Mouse (Mus musculus): ENCODE data around the gene Rfx1.

The Rfx1 gene

GRCm38 (mm10) chr8:84066291-84066930 is at the start of gene Rfx1:
TSS of gene Rfx1 (plus strand) at chr8:84066834.
- DNase-seq: peak; percentile 99

DNA sequence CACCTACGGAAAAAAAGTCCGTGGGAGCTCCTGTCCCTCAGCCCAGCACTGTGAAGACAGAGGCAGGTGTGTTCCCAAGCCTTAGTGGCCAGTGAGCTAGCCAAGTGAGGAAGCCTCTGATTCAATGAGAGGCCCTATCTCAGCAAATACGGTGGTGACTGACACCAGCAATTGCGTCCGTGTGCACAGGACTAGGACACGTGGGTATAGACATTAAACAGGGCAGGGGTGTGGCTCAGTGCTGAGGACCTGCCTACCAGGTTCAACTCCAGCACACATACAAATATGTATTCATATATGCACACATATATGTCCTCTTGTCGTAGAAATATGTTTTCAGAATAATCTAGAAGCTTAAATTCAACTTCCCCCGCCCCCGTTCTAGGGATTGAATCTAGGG is 46.9 kb upstream of the Rfx1 start:
- DNase-seq: no peak

- no peak for DNase-seq
Measured at GRCm38 (mm10) chr8:84021096-84021495, 45.5 kb upstream of the Rfx1 start, which contains the start of gene Palm3. TSS of gene Palm3 (plus strand) at chr8:84021471.

GRCm38 (mm10) chr8:84021569-84021968 is 45.1 kb upstream of the Rfx1 start:
- DNase-seq: no peak

GRCm38 (mm10) chr8:84023085-84023484 is 43.5 kb upstream of the Rfx1 start:
- no peak for DNase-seq

- no peak for DNase-seq
Measured at GRCm38 (mm10) chr8:84023631-84024030, 43.0 kb upstream of the Rfx1 start.

GRCm38 (mm10) chr8:84024171-84024570 is 42.5 kb upstream of the Rfx1 start:
- peak; percentile 78 for DNase-seq

GRCm38 (mm10) chr8:84025863-84026262 is 40.8 kb upstream of the Rfx1 start:
- DNase-seq: peak; percentile 88

DNA sequence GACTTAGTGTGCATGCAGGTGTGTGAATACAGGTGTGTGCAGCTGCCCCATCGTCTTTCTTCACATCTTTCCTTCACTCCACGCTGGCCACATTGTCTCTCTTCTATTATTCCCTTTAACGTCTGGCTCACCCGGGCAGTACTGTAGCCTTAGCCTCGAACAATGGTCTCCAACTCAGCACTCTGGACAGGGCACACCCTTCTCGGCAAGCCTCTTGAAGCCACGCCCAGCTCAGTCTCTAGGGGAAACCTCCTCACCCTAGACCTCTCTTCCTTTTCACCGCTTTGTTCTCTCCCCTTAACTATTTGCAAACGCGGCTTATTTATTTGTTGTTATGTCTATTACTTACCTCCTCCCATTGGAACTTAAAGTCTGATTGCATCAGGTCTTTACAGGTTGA is 39.2 kb upstream of the Rfx1 start:
- DNase-seq: no peak

- DNase-seq: no peak
Measured at GRCm38 (mm10) chr8:84029272-84029671, 37.4 kb upstream of the Rfx1 start.

- no peak for DNase-seq
Measured at GRCm38 (mm10) chr8:84032777-84033176, 33.9 kb upstream of the Rfx1 start.

GRCm38 (mm10) chr8:84038015-84038414 is 28.6 kb upstream of the Rfx1 start:
- DNase-seq: no peak

DNA sequence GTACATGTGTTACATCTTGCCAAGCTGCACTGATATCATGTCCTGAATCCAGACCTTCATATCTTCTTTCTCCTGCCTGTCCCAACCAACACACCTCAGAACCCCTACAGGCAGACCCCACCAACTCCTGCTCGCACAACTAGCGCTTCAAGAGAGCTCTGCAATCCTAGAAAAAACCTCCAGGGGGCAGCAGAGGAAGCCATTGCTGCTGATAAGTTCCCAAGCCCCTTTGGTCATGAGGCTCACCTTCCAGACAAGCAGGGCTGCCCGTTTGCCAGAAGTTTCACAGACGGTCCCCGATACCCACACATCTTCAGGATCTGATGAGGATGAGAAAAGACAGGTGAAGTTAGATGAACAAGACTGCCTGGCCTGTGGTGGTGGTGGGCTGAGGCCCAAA is 27.6 kb upstream of the Rfx1 start:
- peak; percentile 87 for DNase-seq

DNA sequence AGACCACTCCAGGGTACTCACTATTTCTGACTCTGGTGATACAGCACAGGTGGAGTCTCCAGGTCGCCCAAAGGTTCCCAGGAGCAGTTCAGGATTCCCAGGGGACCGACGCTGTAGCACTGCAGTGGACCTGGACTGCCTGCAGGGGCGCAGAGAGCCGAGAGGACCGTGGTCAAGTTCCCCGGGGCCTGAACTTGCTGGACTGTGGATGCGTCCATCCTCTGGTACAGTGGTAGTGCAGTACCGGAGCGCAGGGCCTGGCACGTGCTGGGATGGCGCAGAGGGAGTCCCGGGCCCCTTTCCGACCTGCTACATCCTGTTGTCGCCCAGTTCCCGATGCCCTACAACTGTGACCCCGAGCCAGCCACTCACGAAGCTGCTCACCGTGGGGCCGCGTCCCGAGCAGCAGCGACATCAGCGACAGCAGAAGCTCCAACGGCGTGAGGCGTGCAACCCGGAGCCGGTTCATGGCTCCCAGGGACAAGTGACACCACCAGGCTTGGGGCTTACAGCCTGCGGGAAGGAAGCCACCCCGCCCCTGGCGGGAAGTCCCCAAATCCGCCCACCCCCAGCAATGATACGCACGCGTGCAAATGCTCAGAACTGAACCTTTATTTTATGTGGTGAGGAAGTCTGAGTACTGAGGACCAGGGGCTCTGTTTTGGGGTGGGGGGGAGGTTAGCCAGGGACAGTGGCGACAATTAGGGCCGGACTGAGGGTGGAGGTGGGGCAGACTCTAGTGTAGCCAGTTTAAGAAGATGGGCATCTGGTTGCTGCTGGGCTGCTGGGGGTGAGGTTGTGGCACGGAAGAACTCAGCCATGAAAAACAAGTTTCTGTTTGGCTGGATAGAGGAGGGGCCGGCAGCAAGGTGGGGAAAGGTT is 24.3 kb upstream of the Rfx1 start, which contains the start of gene Il27ra:
TSS of gene Il27ra (minus strand) at position 524 of the 882 bp plus-strand sequence.
- peak; percentile 85 for DNase-seq

- DNase-seq: no peak
Measured at GRCm38 (mm10) chr8:84042948-84043342, 23.7 kb upstream of the Rfx1 start.

GRCm38 (mm10) chr8:84044103-84044502 is 22.5 kb upstream of the Rfx1 start:
- DNase-seq: no peak

- DNase-seq: no peak
Measured at GRCm38 (mm10) chr8:84044900-84045299, 21.7 kb upstream of the Rfx1 start, which contains the start of gene Rln3. TSS of gene Rln3 (minus strand) at chr8:84045000.

DNA sequence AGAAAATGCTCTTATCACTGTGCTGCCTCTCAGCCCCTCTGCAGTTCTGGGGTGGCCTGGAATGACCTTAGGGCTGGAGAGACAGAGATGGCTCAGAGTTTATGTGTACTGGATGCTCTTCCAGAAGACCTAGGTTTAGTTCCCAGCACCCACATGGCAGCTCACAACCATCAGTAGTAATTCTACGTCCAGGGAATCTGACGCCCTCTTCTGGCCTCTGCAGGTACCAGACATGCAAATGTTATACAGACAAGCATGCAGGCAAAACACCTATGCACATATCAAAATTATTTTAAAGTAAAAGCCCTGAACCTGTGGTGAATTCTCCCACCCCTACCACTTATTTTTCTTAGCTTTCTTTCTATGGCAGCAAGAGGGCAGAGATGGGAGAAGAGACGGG is 20.1 kb upstream of the Rfx1 start:
- no peak for DNase-seq

GRCm38 (mm10) chr8:84048171-84048570 is 18.5 kb upstream of the Rfx1 start:
- no peak for DNase-seq

GRCm38 (mm10) chr8:84052746-84053145 is 13.9 kb upstream of the Rfx1 start:
- DNase-seq: no peak

DNA sequence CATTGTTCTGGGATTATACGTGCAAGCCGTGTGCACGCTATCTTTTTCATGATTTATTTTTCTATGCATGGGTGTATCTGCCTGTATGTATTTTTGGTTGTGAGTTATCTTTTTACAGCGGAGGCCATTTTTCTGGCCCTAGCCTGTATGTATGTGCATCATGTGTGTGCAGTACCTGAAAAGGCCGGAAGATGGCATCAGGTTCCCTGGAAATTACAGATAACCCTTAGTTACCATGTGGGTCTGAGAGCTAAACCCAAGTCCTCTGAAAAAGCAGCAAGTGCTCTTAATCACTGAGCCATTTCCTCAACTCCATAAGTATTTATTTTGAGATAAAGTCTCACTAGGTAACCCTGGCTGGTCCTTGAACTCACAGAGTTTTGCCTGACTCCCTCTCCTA is 13.4 kb upstream of the Rfx1 start:
- DNase-seq: no peak

- no peak for DNase-seq
Measured at GRCm38 (mm10) chr8:84057827-84058226, 8.8 kb upstream of the Rfx1 start.

DNA sequence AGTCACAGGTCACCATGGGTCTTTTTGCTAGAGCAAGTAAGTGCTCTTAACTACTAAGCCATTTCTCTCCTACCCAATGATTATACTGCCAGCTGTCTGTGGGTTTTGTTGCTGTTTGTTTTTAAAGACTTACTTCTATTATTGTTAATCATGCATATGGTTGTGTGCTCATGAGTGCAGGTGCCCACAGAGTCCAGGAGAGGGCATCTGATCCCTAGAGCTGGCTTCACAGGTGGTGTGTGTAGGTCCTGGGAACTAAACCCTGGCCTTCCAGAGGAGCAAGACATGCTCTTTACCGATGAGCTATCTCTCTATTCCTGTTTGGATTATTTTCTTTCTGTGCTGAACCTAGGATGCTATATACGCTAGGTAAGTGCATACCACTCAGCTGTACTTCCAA is 7.4 kb upstream of the Rfx1 start:
- no peak for DNase-seq

- no peak for DNase-seq
Measured at GRCm38 (mm10) chr8:84060245-84060644, 6.4 kb upstream of the Rfx1 start.
